Mouse (Mus musculus) ovary, postnatal 10 days (tissue): ENCODE data around the gene Psg29.

ENCODE experiments used
- DNase-seq: peaks from one replicate; pipeline ENCODE4 v3.0.0; 2022; ENCODE audit warnings: low spot score

Psg29 gene

DNA sequence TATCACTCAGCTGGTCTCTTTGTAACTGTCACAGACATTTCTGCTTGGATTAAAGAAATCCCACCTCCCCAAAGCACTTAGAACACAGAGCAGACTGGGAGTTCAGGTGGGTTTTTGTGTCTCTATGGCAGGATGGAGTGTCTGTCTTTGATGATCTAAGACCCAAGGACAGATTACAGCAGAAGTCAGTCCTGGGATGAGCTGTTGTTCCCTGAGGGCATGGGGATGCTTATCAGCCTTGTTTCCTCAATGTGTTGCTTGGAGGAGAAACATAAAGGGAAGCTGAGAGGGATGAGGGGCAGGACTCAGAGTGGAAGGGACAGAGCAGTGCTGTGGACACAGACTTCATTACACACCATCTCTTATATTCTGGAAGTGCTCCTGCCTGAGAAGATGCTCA, at the start of gene Psg29:
Psg29 (plus strand) TSS at position 301 of the 400 bp plus-strand sequence.
- DNase-seq = no peak

DNA sequence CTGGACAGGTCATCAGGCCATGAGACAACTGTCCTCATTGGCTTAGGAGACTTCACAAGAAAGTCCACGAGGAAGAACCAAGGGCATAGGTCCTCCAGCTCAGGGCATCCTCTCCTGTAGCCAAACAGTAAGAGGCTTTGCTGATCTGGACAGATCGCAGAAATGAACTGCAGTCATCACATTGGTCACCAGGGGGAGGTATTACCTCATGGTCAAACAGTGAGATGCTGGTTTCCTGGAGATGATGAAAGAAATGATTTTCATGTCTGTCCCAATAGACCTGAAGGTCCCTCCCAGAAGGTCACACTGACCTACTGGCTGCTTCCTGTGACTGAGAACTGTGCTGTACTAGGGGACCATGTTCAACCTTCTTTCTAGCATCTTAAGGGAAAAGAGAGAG, 47.6 kb upstream of the Psg29 start:
- no peak for DNase-seq

- DNase-seq = no peak
These were observed 46.2 kb upstream of the Psg29 start for GRCm38 (mm10) chr7:17156885-17157677.

- no peak for DNase-seq
These were observed 44.3 kb upstream of the Psg29 start for GRCm38 (mm10) chr7:17159011-17159410.

GRCm38 (mm10) chr7:17171827-17172226, 31.4 kb upstream of the Psg29 start:
- no peak for DNase-seq

- no peak for DNase-seq
These were observed 2.4 kb downstream of the Psg29 start for GRCm38 (mm10) chr7:17205530-17206184.
